Mouse (Mus musculus) ZHBTc4 (cell line): ENCODE data around the gene H2-D1.
A peak's percentile ranks its signal among the peaks of the same experiment; 100 is the strongest.
"Not testable (repeated sequence)": the region's sequence is repeated elsewhere in the genome, so short reads cannot be mapped to it uniquely, and the experiment has no call there.

Experiments used
- DNase-seq: peaks from one replicate; pipeline ENCODE4 v3.0.0-alpha.2; 2011; ENCODE audit warnings: low read depth, low spot score

The H2-D1 gene

DNA sequence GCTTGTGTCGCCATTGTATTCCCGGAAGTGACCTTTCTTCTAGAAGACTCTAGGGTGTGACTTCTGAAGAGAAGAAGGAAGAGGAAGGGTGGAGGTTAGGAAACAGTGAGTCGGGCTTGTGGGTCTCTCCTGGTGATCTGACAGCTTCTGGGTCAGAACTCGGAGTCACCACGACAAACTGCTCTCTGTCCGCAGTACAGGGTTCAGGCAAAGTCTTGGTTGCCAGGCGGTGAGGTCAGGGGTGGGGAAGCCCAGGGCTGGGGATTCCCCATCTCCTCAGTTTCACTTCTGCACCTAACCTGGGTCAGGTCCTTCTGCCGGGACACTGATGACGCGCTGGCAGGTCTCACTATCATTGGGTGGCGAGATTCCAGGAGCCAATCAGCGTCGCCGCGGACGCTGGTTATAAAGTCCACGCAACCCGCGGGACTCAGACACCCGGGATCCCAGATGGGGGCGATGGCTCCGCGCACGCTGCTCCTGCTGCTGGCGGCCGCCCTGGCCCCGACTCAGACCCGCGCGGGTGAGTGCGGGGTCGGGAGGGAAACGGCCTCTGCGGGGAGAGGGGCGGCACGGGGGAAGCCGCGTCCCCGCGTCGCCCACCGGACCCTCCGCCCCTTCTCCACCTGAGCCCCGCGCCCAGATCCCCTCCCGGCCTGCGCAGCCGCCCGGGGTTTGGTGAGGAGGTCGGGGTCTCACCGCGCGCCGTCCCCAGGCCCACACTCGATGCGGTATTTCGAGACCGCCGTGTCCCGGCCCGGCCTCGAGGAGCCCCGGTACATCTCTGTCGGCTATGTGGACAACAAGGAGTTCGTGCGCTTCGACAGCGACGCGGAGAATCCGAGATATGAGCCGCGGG lies at the start of gene H2-D1:
TSS of gene H2-D1 (plus strand) at position 67 of the 859 bp plus-strand sequence.
- peak; percentile 90 for DNase-seq

DNA sequence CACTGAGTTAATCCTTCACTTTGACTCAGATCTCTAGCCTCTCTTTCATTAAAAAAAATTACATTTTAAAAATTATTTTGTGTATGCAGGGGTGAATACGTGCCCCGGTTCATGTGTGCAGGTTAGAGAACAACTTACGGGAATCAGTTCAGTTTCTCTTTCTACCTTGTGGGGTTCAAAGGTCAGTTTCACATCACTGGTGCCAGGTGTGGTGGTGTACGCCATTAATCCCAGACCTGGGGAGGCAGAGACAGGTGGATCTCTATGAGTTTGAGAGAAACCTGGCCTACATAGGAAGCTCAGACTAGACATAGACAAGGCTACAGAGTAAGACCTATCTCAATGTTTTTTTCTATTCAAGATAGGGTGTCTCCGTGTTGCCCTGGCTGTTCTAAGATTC lies 49.5 kb upstream of the H2-D1 start:
- DNase-seq, result no peak

DNA sequence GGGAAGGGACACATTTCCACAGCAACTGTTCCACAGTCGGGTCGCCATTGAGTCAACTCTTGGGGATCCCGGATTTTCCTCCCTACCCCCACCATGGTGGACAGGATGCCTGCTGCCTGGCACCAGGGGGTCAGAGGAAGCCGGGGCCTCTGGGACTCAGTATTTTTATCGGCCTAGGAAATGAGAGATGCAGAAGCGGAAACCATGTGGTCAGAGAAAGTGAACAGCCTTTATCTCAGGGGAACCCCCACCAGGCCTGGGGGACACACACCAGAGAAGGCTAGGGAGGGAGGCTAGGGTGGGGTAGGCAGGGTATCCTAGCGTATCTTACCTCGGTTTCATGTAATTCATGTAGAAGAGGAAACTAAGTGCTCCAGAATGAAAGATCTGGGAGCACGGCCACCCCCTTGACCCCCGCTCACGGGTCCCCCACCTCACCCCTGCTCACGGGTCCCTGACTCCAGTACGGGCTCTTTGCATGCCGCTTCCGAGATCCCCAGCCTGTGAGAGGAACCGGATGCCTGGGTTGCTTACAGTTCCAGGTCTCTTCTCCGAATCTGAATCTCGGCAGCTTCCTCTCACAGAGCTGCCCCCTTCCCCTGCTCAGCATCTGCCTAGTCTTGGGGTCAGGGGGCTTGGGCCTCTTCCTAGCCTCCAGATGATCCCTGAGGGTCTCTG lies 43.9 kb upstream of the H2-D1 start:
- no peak for DNase-seq

DNA sequence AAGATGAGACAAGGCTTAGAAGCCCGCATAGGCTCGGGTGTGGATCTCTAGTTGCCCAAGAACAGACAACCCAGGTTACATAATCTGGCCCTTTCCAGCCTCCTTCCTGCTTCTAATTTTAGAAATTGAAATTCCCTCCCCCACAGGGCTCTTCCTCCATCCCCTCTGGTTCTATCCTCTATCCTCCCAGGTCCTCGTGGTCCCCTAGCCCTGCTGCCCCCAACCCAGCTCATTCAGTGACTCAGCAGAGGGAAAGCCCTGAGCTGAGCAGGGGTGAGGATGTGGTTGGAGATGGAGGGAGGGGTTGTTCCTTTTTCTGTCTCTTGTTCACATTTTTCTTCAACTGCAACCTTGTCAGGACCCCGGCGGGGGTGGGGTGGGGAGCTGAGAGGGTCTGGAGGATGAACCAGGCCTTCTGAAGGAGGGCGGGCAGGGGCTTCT lies 42.9 kb upstream of the H2-D1 start:
- no peak for DNase-seq

GRCm38 (mm10) chr17:35220156-35220952 lies 42.2 kb upstream of the H2-D1 start, which contains the start of gene Gm16181:
TSS of gene Gm16181 (plus strand) at chr17:35220834.
- DNase-seq, result peak; percentile 44

DNA sequence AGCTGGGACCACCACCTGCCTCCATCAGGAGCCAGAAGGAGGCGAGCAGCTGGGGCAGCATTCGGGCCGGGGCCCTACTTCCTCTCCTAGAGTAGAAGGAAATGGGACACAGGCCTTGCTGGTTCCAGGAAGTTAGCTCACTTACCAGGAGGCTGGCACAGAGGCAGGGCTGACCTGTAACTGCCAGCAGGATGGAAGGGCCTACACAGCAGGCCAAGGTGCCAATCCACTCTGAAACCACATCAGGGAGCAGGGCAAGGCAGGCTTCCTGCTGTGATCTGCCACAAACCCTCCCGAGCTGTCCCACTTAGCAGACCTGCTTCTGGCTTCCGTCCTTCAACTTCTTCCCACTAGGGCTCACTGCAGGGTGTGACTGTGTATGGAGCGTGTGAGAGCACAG lies 40.2 kb upstream of the H2-D1 start:
- DNase-seq, result no peak

DNA sequence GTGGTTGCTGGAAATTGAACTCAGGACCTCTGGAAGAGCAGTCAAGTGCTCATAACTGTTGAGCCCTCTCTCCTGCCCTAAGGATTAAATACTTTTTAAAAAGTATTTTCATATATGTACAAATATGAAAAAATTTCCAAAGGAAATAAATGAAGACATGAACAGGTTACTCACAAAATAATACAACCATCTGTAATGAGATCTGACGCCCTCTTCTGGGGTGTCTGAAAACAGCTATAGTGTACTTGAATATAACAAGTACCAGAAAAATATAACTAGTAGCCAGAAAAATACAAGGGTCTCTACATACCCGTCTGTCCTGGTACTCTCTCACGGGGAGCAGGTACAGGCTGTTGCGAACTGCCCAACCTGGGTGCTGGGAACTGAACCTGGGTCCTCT lies 37.9 kb upstream of the H2-D1 start:
- DNase-seq, result no peak

GRCm38 (mm10) chr17:35225456-35225855 lies 37.1 kb upstream of the H2-D1 start:
- DNase-seq, result no peak

GRCm38 (mm10) chr17:35226561-35227046 lies 35.9 kb upstream of the H2-D1 start:
- DNase-seq, result no peak

- DNase-seq, result no peak
Measured at GRCm38 (mm10) chr17:35231022-35231421, 31.5 kb upstream of the H2-D1 start.

- peak; percentile 91 for DNase-seq
Measured at GRCm38 (mm10) chr17:35232043-35232442, 30.5 kb upstream of the H2-D1 start.

GRCm38 (mm10) chr17:35232659-35233058 lies 29.9 kb upstream of the H2-D1 start:
- DNase-seq, result no peak

- no peak for DNase-seq
Measured at GRCm38 (mm10) chr17:35233114-35233980, 29.2 kb upstream of the H2-D1 start, which contains the start of gene Atp6v1g2. TSS of gene Atp6v1g2 (plus strand) at chr17:35233660.

- DNase-seq, result not testable (repeated sequence)
Measured at GRCm38 (mm10) chr17:35234090-35234489, 28.4 kb upstream of the H2-D1 start.

DNA sequence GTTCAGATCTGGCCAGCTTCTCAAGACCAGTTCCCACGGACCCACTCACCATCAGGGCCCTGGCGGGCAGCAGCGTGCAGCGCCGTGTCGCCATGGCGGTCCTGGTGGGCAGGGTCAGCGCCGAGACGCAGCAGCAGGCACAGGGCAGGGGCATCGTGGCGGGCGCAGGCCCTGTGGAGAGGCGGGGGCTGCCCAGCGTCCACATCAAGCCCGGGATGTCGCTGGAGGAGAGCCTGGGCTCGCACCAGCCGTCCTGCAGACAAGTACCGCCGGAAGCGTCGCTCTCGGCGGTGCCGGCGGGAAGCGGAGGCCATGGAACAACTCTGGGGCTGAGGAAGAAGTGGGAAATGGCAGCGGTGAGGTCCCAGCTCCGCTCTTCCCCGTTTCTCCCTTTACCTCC lies 27.6 kb upstream of the H2-D1 start:
- peak; percentile 55 for DNase-seq

GRCm38 (mm10) chr17:35235614-35236389 lies 26.7 kb upstream of the H2-D1 start, which contains the start of gene Nfkbil1:
TSS of gene Nfkbil1 (minus strand) at chr17:35235792.
- DNase-seq, result peak; percentile 96

- peak; percentile 94 for DNase-seq
Measured at GRCm38 (mm10) chr17:35236390-35236746, 26.2 kb upstream of the H2-D1 start.

DNA sequence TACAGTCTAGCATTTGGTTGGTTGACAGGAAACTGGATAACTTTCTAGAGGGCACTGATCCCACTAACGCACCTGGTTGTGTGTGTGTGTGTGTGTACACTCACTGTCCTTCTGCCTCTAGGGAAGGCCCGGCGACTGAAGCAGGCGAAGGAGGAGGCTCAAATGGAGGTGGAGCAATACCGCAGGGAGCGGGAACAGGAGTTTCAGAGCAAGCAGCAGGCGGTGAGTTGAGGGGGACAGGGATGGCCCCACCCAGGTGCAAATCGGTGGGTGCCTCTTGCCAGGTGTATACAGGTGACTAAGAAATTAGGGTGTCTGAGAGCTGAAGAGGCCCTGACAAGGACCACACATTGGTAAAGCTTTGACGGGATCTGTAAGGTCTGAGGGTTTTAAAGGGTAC lies 25.5 kb upstream of the H2-D1 start:
- DNase-seq, result no peak

- DNase-seq, result no peak
Measured at GRCm38 (mm10) chr17:35237504-35237903, 25.0 kb upstream of the H2-D1 start.

- DNase-seq, result no peak
Measured at GRCm38 (mm10) chr17:35239700-35240099, 22.8 kb upstream of the H2-D1 start.
